Mouse (Mus musculus) heart, embryonic 15.5 days (tissue): ENCODE results near the gene Smyd3. TPM values are rescaled to one million over a fixed set of nuclear protein-coding genes. Genes with fewer than 3 reads are reported as not detected.

Experiments
- ATAC-seq: fragments of 200-750 bp; cut with Nextera tagmentation; replicated peaks from 2 replicates; pipeline ENCODE4 v1.8.0; 2017; ENCODE audit warnings: low read depth, moderate TSS enrichment; ENCODE audit not compliant: insufficient number of reproducible peaks, insufficient read depth, low FRiP score
- H3K27ac ChIP-seq: fragments of 300-500 bp; sonication (generic); 2 replicates; pipeline ENCODE4 v1.5.1; 2015; ENCODE audit warnings: mild to moderate bottlenecking, inconsistent platforms
- H3K27me3 ChIP-seq: fragments of 300-500 bp; sonication (generic); 2 replicates; pipeline ENCODE4 v1.6.1; 2015; ENCODE audit warnings: inconsistent platforms
- H3K36me3 ChIP-seq: fragments of 300-500 bp; sonication (generic); 2 replicates; pipeline ENCODE4 v1.6.1; 2015; ENCODE audit warnings: mild to moderate bottlenecking, inconsistent platforms
- H3K4me1 ChIP-seq: fragments of 300-500 bp; sonication (generic); replicated peaks from 2 replicates; pipeline ENCODE4 v1.6.1; 2015; ENCODE audit warnings: inconsistent platforms
- H3K4me2 ChIP-seq: fragments of 300-500 bp; sonication (generic); 2 replicates; pipeline ENCODE4 v1.6.1; 2015; ENCODE audit warnings: inconsistent platforms, mild to moderate bottlenecking, moderate library complexity
- H3K4me3 ChIP-seq: fragments of 300-500 bp; sonication (generic); 2 replicates; pipeline ENCODE4 v1.5.1; 2015; ENCODE audit warnings: mild to moderate bottlenecking, inconsistent platforms
- H3K9ac ChIP-seq: fragments of 300-500 bp; sonication (generic); 2 replicates; pipeline ENCODE4 v1.6.1; 2015; ENCODE audit warnings: mild to moderate bottlenecking, inconsistent platforms
- H3K9me3 ChIP-seq: fragments of 300-500 bp; sonication (generic); replicated peaks from 2 replicates; pipeline ENCODE4 v1.6.1; 2016; ENCODE audit warnings: inconsistent platforms
- WGBS: fragments of 180-500 bp; shearing (Covaris S2); methylation state at CpG from one replicate; pipeline ENCODE4 v1.1.7; 2015; ENCODE audit warnings: mixed read lengths; 5-methylcytosine and 5-hydroxymethylcytosine counted together
- polyA plus RNA-seq: library from polyadenylated mRNA; unstranded; fragments of >200 nt; fragmentation: Nextera tagmentation; extraction: Ambion mirVana; gene quantifications from 2 replicates; pipeline ENCODE4 v1.2.1, GENCODE M21; 2015

Smyd3 gene
- polyA plus RNA-seq, 1 experiment from 2014 or later, result 9.1 TPM

DNA sequence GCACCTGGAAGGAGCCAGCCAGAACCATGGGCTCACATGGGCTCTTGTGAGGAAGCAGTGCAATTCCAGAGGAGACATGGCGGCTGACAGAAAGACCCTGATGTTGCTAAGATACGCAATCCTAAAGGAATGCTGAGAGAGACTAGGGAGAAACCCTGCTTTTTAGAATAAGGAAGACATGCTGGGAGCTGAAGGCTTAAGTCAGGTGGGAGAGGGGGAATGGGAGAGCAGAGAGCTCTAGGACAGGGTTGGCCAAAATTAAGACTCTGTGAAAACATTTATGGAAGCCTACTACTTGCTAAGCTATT lies 452.6 kb downstream of the Smyd3 start:
- no peak overlapping the region for H3K27ac ChIP-seq
- 88% methylated on average over 2 of the region's 2 CpGs for WGBS

DNA sequence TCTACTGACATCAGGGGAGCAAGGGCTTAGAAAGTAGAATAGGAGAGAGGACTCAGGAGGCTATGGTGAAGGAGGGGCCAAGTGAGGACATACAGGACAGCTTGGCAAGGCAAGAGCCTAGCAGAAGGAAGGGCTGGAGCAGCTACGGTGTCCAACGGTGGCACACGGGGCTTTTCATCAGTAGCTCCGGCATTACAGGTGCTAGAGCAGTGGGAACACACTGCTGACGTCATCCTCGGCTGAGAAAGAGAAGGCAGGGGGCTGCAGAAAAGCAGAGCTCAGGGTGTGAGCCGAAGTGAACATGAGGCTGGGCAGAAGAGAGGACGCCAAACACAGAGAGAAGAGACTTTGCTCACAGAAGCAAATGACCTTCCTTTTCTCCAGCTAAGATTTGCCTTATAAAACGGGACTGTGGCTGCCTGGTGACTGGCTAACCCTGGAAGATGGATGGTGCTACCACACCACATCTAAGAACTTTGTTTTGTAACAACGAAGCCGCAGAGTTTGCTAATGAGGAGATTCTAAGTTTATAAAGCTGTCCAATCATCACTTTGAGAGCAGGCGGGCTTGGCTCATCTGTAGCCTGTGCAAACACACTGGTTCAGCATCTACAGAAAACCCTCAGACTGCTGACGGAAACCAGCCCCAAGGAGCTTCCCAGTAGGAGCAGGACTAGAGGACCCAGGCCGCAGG lies 453.1 kb downstream of the Smyd3 start:
- no peak overlapping the region for H3K4me3 ChIP-seq
- no peak overlapping the region for H3K27ac ChIP-seq
- no peak overlapping the region for H3K4me2 ChIP-seq

More for the DNA sequence above, 452.6 kb downstream of the Smyd3 start:
- H3K9me3 ChIP-seq, result no peaks in the 10 kb centered on the region
- H3K9ac ChIP-seq, result no peak overlapping the region
- H3K36me3 ChIP-seq, result no peaks in the 10 kb centered on the region
- H3K4me2 ChIP-seq, result no peak overlapping the region
- ATAC-seq, result no peak
- no peaks in the 10 kb centered on the region for H3K27me3 ChIP-seq
- peaks cover 31% of the 10 kb centered on the region for H3K4me1 ChIP-seq
- H3K4me3 ChIP-seq, result no peak overlapping the region

DNA sequence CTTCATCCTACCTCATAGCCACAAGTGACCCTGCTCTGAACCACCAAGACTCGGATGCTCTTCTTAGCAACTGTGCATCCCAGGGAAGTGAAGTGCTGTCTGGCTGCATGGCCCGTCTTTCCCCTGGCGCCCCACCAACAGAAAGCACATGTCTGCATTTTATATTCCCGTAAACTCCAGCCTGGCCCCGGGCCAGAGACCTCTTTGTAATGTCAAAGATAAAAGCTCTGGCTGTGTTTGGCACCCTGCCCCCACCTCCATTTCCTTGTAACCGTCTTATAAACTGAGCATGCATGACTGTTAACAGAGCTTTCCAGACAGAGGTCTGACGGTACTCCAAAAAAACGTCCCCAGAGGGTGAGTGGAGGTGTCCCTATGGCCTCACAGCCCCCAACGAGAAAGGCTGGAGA lies 456.1 kb downstream of the Smyd3 start:
- Histone ChIP-seq H3K4me1 (peaks cover 40% of the 10 kb centered on the region), H3K27ac (peak overlapping the region; percentile 82), H3K9ac (no peak overlapping the region), H3K36me3 (no peaks in the 10 kb centered on the region), H3K4me2 (peak overlapping the region; percentile 42), H3K27me3 (no peaks in the 10 kb centered on the region), H3K9me3 (no peaks in the 10 kb centered on the region), H3K4me3 (no peak overlapping the region)
- ATAC-seq, result peak; percentile 86
- 3% methylated on average over 9 of the region's 9 CpGs for WGBS

More for the DNA sequence above, 453.1 kb downstream of the Smyd3 start:
- Histone ChIP-seq H3K36me3 (no peaks in the 10 kb centered on the region), H3K4me1 (peaks cover 36% of the 10 kb centered on the region), H3K9me3 (no peaks in the 10 kb centered on the region), H3K27me3 (no peaks in the 10 kb centered on the region), H3K9ac (no peak overlapping the region)
- ATAC-seq, result no peak
- 74% methylated on average over 14 of the region's 14 CpGs for WGBS

DNA sequence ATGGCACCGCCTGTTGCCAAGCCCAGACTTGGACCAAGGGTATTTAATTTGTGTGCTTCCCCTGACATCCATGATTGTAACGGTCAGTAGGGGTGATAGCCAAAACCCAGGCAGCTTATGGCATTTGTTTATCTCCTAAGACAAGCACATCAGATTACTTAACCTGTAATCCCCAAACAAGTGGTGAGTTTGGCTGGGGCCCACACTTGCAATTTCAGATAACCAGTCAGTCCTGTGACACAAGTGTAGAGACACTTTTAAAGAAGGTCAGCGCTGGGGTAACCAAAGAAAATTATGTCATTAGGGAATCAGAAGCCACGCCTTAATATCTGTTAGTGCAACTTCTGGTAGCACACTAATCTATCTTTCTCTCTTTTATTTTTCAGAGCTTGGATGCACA lies 456.8 kb downstream of the Smyd3 start:
- Histone ChIP-seq H3K27ac (peak overlapping the region; percentile 82), H3K36me3 (no peaks in the 10 kb centered on the region), H3K4me2 (no peak overlapping the region), H3K9ac (no peak overlapping the region), H3K27me3 (no peaks in the 10 kb centered on the region), H3K4me3 (no peak overlapping the region), H3K9me3 (no peaks in the 10 kb centered on the region), H3K4me1 (peaks cover 40% of the 10 kb centered on the region)
- 51% methylated on average over 4 of the region's 4 CpGs for WGBS
- ATAC-seq, result no peak

DNA sequence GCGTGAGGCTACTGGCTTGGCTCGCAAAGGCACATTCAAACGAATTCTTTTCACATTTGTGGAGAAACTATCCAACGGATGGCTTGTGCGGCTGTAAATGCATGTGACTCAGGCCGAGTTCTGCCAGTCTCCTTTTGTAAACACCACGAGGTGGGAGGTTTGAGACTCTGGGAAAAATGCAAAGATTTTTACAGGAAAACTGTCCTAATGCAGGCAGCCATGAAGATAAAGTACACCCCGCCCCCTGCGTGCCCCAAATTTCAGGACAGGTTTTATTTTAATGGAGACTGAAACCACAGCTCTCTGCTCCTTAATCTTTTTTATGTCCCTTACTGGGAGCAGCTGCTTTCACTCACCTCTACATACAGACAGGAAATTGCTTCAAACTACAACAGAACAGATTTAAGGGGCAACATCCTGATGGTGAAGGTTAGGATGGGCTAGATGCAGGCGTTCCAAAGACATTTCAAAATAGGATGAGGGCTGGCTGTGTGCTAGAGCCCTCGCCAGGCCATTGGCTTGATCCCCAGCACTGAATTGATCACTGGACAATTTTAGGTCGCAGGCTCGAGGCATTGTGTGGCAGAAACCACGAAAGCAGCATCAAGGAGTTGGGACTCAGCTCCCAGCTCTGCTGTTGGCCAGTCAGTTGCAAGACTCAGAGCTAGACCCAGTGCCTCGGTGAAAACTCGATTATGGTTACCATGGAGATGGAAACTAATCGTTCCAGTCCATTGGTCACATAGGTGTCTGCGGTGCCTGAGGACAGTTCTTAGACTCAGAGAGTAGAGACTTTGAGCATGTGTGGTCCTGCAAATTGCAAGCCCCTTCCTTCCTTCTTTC lies 457.5 kb downstream of the Smyd3 start:
- ATAC-seq, result no peak; the same call in 1 of the 2 replicates
- H3K4me3 ChIP-seq, result no peak overlapping the region
- peaks cover 40% of the 10 kb centered on the region for H3K4me1 ChIP-seq
- no peaks in the 10 kb centered on the region for H3K36me3 ChIP-seq
- H3K27me3 ChIP-seq, result no peaks in the 10 kb centered on the region
- no peak overlapping the region for H3K9ac ChIP-seq
- peak overlapping the region; percentile 82 for H3K27ac ChIP-seq
- WGBS, result 56% methylated on average over 18 of the region's 18 CpGs
- no peaks in the 10 kb centered on the region for H3K9me3 ChIP-seq
- H3K4me2 ChIP-seq, result no peak overlapping the region

DNA sequence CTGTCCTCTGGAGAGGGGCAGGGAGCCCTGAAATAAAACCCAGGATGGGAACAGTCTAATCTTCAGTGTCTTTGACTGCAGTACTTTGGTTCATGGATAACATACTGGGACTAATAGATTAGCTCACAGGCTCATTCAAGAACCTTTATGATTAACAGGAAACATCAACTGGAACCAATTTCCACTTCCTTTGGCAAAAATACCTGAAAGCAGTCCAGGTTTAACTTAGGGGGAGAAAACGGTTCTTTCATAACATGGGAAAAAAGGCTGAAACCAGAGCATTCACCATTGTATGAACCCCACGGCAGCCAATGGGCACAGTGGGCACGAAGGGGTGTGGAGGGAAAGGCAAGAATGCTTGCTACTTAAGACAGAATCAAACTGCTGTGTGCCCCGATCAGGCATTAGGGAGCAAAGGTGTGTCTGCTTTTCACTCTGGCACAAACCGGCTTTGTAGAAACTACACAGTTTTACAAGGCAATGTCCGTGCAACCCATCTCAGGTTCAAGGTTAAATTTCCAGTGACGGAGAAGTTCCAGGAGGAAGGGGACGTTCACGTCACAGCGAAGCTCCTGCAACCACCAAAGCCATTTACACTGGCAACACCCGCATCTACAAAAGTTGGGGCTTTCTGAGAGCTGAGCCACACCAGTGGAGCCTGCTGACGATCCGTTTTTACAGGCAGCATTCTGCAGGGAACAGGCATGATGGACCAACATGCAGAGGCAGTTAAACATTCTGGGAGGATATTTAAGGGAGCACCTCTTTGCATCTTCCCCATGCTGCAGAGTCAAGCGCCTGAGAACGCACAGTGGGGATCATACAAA lies 458.3 kb downstream of the Smyd3 start:
- H3K4me1 ChIP-seq, result peaks cover 42% of the 10 kb centered on the region
- H3K9ac ChIP-seq, result no peak overlapping the region
- H3K4me3 ChIP-seq, result no peak overlapping the region
- H3K4me2 ChIP-seq, result no peak overlapping the region
- H3K9me3 ChIP-seq, result no peaks in the 10 kb centered on the region
- H3K27me3 ChIP-seq, result no peaks in the 10 kb centered on the region
- 70% methylated on average over 15 of the region's 15 CpGs for WGBS
- H3K36me3 ChIP-seq, result no peaks in the 10 kb centered on the region
- ATAC-seq, result no peak
- H3K27ac ChIP-seq, result peak overlapping the region; percentile 82; the same call in 1 of the 2 replicates

DNA sequence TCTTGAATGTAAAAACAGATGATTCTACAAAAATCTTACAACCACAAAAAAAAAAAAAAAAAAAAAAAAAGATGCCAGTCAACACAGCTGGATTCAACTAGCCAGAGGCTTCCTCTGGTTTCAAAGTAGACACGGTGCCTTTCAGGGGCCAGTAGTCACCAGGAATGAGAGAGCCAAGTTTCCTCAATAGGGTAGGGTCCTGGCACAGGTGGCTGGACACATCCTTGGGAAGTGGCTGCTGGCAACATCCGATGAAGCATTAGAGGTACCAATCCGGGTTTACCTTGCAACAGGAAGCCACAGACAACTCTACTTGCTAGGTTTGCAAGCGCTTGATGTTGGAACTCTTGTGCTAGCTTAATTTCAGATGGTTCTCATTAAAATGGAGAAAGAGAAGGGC lies 459.2 kb downstream of the Smyd3 start:
- Histone ChIP-seq H3K27me3 (no peaks in the 10 kb centered on the region), H3K36me3 (no peaks in the 10 kb centered on the region), H3K4me3 (no peak overlapping the region), H3K4me2 (no peak overlapping the region), H3K9ac (no peak overlapping the region), H3K4me1 (peaks cover 48% of the 10 kb centered on the region), H3K9me3 (no peaks in the 10 kb centered on the region), H3K27ac (no peak overlapping the region)
- ATAC-seq, result no peak
- 88% methylated on average over 4 of the region's 4 CpGs for WGBS

DNA sequence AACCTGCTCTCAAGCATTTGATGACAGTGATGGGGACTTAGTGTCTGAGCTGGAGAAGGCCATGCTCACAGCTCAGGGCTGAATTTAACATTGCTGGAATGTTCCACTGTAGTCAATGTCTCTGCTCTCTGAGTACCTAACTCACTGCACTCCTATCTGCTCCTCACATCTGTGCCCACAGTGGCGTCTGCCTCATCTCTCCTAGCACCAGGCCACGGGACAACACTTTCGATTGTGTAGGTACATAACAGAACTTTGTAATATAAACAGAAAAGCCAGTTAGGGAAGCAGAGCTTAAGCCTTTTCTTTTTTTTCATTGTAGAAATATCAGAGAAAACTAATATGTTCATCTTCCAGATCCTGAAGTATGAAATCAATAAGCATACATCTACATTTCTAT lies 462.1 kb downstream of the Smyd3 start:
- ATAC-seq, result no peak
- H3K9me3 ChIP-seq, result no peaks in the 10 kb centered on the region

DNA sequence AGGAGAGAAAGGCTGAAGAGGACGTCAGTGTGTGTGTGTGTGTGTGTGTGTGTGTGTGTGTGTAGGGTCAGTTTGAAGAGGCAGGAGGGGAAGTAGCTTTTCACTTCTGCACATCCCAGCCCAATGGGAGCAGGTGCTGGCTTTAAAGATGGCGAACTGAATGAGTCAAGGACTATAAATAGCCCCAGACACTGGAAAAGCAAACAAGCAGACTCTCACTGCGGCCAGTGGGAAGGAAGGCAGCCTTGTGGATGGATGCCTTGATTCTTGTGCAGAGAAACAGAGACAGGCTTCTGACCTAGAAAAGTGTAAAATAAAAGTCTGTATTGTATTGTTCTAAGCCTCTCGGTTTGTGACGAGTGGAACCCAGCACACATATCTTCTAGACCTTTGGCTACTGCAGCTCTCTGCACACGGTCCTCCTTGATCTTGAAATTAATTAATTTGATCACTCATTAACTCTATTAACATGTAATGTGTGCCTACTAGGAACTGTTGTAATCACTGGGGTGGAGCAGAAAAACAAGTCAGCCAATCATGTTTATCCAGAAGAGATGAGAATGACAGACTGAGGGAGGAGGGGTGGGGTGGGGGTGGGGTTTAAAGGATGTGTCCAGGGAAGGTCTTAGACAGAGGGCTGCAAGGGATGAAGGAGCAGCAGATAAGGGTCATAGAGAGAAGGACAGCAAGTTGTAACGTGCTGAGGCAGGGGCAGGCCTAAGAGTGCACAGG lies 463.3 kb downstream of the Smyd3 start:
- Histone ChIP-seq H3K9ac (no peak overlapping the region), H3K27ac (0 out of 2 replicates have a peak overlapping the region, but pooled peaks have one; percentile 20), H3K9me3 (no peaks in the 10 kb centered on the region), H3K4me3 (no peak overlapping the region), H3K27me3 (no peaks in the 10 kb centered on the region), H3K4me1 (peaks cover 12% of the 10 kb centered on the region), H3K36me3 (no peaks in the 10 kb centered on the region), H3K4me2 (no peak overlapping the region)
- ATAC-seq, result peak; percentile 72; the same call in 1 of the 2 replicates
- WGBS, result 54% methylated on average over 7 of the region's 7 CpGs

More for the DNA sequence above, 462.1 kb downstream of the Smyd3 start:
- no peaks in the 10 kb centered on the region for H3K36me3 ChIP-seq
- no peak overlapping the region for H3K9ac ChIP-seq
- H3K4me1 ChIP-seq, result peaks cover 24% of the 10 kb centered on the region
- WGBS, result 46% methylated on average over 3 of the region's 3 CpGs
- H3K27ac ChIP-seq, result no peak overlapping the region
- no peak overlapping the region for H3K4me3 ChIP-seq
- H3K27me3 ChIP-seq, result no peaks in the 10 kb centered on the region
- no peak overlapping the region for H3K4me2 ChIP-seq

DNA sequence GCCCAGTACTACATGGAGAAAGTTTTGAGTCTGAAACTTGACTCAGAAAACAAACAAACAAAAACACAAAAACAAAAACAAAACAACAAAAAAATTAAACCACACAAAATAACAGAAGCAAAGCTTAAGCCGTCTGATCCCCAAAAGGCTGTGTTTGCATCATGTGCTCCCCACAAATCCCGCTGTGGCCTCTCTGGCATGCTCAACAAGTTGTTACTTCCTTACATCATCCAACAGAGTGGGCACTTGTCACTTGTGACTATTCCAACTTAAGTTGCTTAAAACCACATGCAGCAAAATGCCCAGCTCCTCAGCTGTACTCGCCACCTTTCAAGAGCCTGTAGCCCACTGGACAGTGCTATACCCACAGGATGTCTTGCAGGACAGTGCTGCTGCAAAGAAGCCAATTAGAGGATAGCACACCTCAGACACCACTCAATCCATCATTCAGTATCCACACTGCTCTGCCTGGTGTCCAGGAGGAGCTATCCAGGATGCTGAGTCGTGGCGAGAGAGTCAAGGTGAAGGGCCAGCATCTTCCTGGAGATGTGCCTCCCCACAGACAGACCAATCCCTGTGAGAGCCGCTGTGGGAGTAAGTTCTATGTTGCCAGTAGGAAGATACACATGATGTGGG lies 465.2 kb downstream of the Smyd3 start:
- 87% methylated on average over 6 of the region's 6 CpGs for WGBS

More for the DNA sequence above, 465.2 kb downstream of the Smyd3 start:
- H3K9ac ChIP-seq, result no peak overlapping the region
- no peaks in the 10 kb centered on the region for H3K9me3 ChIP-seq
- no peaks in the 10 kb centered on the region for H3K36me3 ChIP-seq
- H3K4me2 ChIP-seq, result no peak overlapping the region
- no peak overlapping the region for H3K27ac ChIP-seq
- no peaks in the 10 kb centered on the region for H3K27me3 ChIP-seq
- peaks cover 10% of the 10 kb centered on the region for H3K4me1 ChIP-seq
- no peak overlapping the region for H3K4me3 ChIP-seq
- ATAC-seq, result no peak
